Mouse (Mus musculus): ENCODE measurements at regions not wholly inside any gene's neighbourhood (a gene's known extent, or its start where the extent isn't known, plus 50 kb on each side); places are given as distances from the start of the nearest gene placed in this dataset.

- TF ChIP-seq POLR2A (IDR thresholded peaks at IDR 0.05; ENCODE audit: low read depth, low read length) (no peak), CTCF (IDR thresholded peaks at IDR 0.05; ENCODE audit: borderline replicate concordance, insufficient read depth, low read length) (no peak)
Observed at GRCm38 (mm10) chr16:24076109-24076798, 87.6 kb upstream of the Bcl6 start.

Data from embryonic fibroblast, embryonic 13.5 days (primary cell).